Mouse (Mus musculus): Measurements from ENCODE around the gene Sbno1. TPM values are rescaled to one million over a fixed set of nuclear protein-coding genes. Genes with fewer than 3 reads are reported as not detected.

Gene Sbno1
- total and polyA plus RNA-seq, 3 experiments, result 32.4 to 500 (median 38.8) TPM

DNA sequence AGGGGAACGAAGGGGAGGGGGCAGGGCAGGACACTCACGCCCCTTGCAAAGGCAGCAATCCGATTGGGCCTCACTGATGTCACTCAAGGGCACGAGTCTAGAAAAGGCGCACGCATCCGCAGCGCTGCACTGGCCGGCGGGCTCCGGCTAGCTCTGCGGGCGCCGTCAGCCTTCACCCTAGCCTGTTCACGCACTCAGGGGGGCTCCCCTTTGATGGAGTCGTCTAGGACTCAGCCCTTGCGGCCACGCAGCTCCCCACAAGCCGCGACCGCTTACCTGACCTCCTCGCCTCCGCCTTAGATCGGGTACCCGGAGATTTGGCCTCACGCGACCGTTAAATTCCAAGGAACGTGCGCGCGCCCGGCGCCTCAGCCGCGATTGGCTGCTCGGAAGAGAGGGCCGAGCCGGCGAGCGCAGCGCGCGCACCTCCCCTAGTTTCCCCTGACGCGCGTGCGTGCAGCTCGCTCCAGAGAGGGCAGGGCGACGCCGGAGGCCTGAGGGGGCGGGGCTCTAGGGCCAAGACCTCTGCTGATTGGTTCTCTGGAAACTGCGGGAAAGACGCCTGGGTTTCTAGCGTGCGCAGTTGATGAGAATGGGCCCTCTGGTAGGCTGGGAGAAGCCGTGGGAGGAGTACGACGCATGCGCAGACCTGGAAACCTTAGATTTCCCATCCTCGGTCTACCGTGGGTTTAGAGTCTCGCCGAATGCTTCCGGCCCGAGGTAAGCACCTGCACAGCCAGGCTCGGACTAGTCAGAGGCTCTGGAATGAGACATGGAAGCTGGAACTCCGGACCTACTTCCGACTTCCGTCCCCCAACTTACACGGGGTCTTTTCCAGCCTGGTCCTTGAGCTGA lies 98.1 kb downstream of the Sbno1 start, which contains the start of the genes Mphosph9 and 2810006K23Rik (continued):
- TF ChIP-seq SIN3A (IDR thresholded peaks at IDR 0.05; ENCODE audit: low read length) (peak; percentile 63), ZC3H11A (IDR thresholded peaks at IDR 0.05; ENCODE audit: low read depth, low read length) (no peak), MAFK (IDR thresholded peaks at IDR 0.05; ENCODE audit: borderline replicate concordance, low read depth, low read length) (no peak), MAX (IDR thresholded peaks at IDR 0.05; ENCODE audit: low read length) (peak; percentile 68), ZNF384 (IDR thresholded peaks at IDR 0.05; ENCODE audit: low read depth, low read length) (no peak), ZMIZ1 (IDR thresholded peaks at IDR 0.05; ENCODE audit: low read depth, low read length) (peak; percentile 99), CTCF (IDR thresholded peaks at IDR 0.05 in 2 of 3, conservative IDR thresholded peaks at IDR 0.05 in 1 of 3; ENCODE audit: control insufficient read depth in 1 of 3, insufficient read depth in 1 of 3, low read depth in 2 of 3, low read length in 3 of 3, poor library complexity in 1 of 3, severe bottlenecking in 1 of 3) (no peak), SMC3 (IDR thresholded peaks at IDR 0.05; ENCODE audit: low read depth, low read length) (no peak), POLR2AphosphoS5 (IDR thresholded peaks at IDR 0.05; ENCODE audit: borderline replicate concordance, low read depth, low read length) (peak; percentile 87; the same call in 1 of the 2 replicates), MAZ (IDR thresholded peaks at IDR 0.05; ENCODE audit: low read depth, low read length) (0 out of 2 replicates have a peak, but pooled peaks have one; percentile 31), NELFE (IDR thresholded peaks at IDR 0.05; ENCODE audit: low read depth, low read length) (peak; percentile 99)

DNA sequence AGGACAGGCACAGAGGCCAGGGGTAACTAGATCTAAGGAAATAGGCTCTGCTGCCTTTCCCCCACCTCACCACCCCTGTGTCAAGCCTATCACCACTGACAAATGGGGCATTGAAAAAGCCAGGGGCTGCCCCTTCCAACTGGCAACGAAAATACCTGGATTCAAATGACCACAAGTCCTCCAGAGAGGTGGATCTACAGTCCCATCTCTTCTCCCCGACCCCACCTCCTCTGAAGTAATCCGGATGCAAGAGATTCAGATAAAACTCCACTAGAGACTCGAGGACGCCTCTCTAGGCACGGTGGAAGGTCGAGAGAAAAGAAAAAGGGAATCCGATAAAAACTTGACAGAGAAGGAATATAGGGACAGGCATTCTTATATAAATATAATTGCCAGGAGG lies 99.0 kb downstream of the Sbno1 start:
- peaks cover 0 to 17% of the 10 kb centered on the region in 2 experiments; a peak in 3 of 4 replicates for H3K36me3 ChIP-seq (ENCODE audit: control insufficient read depth in 1 of 2, insufficient read depth in 2 of 2, low read length in 2 of 2)
- peak overlapping the region; percentile 57 for H3K27ac ChIP-seq (ENCODE audit: control insufficient read depth, low read depth, low read length)
- peaks cover 13% of the 10 kb centered on the region for H3K79me2 ChIP-seq (ENCODE audit: control insufficient read depth, insufficient read depth, low read length, poor library complexity)
- peak overlapping the region; percentile 62 for H3K9ac ChIP-seq (ENCODE audit: control insufficient read depth, low read depth, low read length, poor library complexity, severe bottlenecking)
- no peaks in the 10 kb centered on the region for H3K9me3 ChIP-seq (replicated peaks; ENCODE audit: insufficient read depth, low read length)
- TF ChIP-seq GATA1 (IDR thresholded peaks at IDR 0.05; ENCODE audit: low read depth, low read length), result 0 out of 2 replicates have a peak, but pooled peaks have one; percentile 2
- TF ChIP-seq EP300 (IDR thresholded peaks at IDR 0.05; ENCODE audit: low read depth in 1 of 2, low read length in 2 of 2), result no peak
- H3K27me3 ChIP-seq (ENCODE audit: control insufficient read depth in 1 of 2, insufficient read depth in 2 of 2, low read length in 2 of 2), result no peaks in the 10 kb centered on the region
- no peak for DNase-seq (ENCODE audit: low read depth, low spot score)
- H3K4me1 ChIP-seq (ENCODE audit: control insufficient read depth in 1 of 2, insufficient read depth in 2 of 2, low read length in 2 of 2), result peaks cover 4 to 9% of the 10 kb centered on the region in 2 experiments
- peak overlapping the region; percentile 84 to 89 for H3K4me3 ChIP-seq (ENCODE audit: control insufficient read depth in 1 of 2, insufficient read depth in 1 of 2, low read depth in 2 of 2, low read length in 2 of 2)

Other genes with a start within 250 kb of the Sbno1 start
- 5.7 and 7.0 TPM in 2 replicates for gene Pitpnm2, start 176.2 kb downstream of the Sbno1 start, total RNA-seq (2012; rRNA removed)
- 10 to 100 TPM in 1 of 2 experiments, not detected in 1; 22.2 TPM for gene Pitpnm2, start 176.2 kb downstream of the Sbno1 start, polyA plus RNA-seq (2012; ENCODE audit: insufficient read depth in 1 of 2, insufficient read length in 2 of 2, low read depth in 1 of 2, low replicate concordance in 2 of 2, missing spikeins in 1 of 2)
- 9.0 and 10.9 TPM in 2 replicates for gene Mphosph9, start 98.0 kb downstream of the Sbno1 start, total RNA-seq (2012; rRNA removed)
- gene Mphosph9, start 98.0 kb downstream of the Sbno1 start, polyA plus RNA-seq (2012; ENCODE audit: insufficient read depth in 1 of 2, insufficient read length in 2 of 2, low read depth in 1 of 2, low replicate concordance in 2 of 2, missing spikeins in 1 of 2), result 10 to 100 TPM; 10.4 to 60.8 TPM
- 6.5 and 7.6 TPM in 2 replicates for gene 2810006K23Rik, start 97.9 kb downstream of the Sbno1 start, total RNA-seq (2012; rRNA removed)
- 10 to 100 TPM in 1 of 2 experiments, not detected in 1; 13.3 TPM for gene 2810006K23Rik, start 97.9 kb downstream of the Sbno1 start, polyA plus RNA-seq (2012; ENCODE audit: insufficient read depth in 1 of 2, insufficient read length in 2 of 2, low read depth in 1 of 2, low replicate concordance in 2 of 2, missing spikeins in 1 of 2)
- 110 and 118 TPM in 2 replicates for gene Cdk2ap1, start 62.9 kb downstream of the Sbno1 start, total RNA-seq (2012; rRNA removed)
- gene Cdk2ap1, start 62.9 kb downstream of the Sbno1 start, polyA plus RNA-seq (2012; ENCODE audit: insufficient read depth in 1 of 2, insufficient read length in 2 of 2, low read depth in 1 of 2, low replicate concordance in 2 of 2, missing spikeins in 1 of 2), result 100 to 1,000 TPM in 1 of 2 experiments, not detected in 1; 430 TPM
- 104 and 110 TPM in 2 replicates for gene Kmt5a, start 13.9 kb upstream of the Sbno1 start, total RNA-seq (2012; rRNA removed)
- 100 to 1,000 TPM in 1 of 2 experiments, 10 to 100 TPM in 1; 88.6 to 243 TPM for gene Kmt5a, start 13.9 kb upstream of the Sbno1 start, polyA plus RNA-seq (2012; ENCODE audit: insufficient read depth in 1 of 2, insufficient read length in 2 of 2, low read depth in 1 of 2, low replicate concordance in 2 of 2, missing spikeins in 1 of 2)
- 12.1 and 13.4 TPM in 2 replicates for gene Rilpl2, start 52.4 kb upstream of the Sbno1 start, total RNA-seq (2012; rRNA removed)
- gene Rilpl2, start 52.4 kb upstream of the Sbno1 start, polyA plus RNA-seq (2012; ENCODE audit: insufficient read depth in 1 of 2, insufficient read length in 2 of 2, low read depth in 1 of 2, low replicate concordance in 2 of 2, missing spikeins in 1 of 2), result 10 to 100 TPM in 1 of 2 experiments, not detected in 1; 14.3 TPM
- gene Snrnp35, start 57.1 kb upstream of the Sbno1 start, total RNA-seq (2012; rRNA removed), result 11.7 and 12.2 TPM in 2 replicates
- gene Snrnp35, start 57.1 kb upstream of the Sbno1 start, polyA plus RNA-seq (2012; ENCODE audit: insufficient read depth in 1 of 2, insufficient read length in 2 of 2, low read depth in 1 of 2, low replicate concordance in 2 of 2, missing spikeins in 1 of 2), result 10 to 100 TPM in 1 of 2 experiments, not detected in 1; 18.3 TPM
- 5.0 and 5.7 TPM in 2 replicates for gene Rilpl1, start 105.4 kb upstream of the Sbno1 start, total RNA-seq (2012; rRNA removed)
- 1 to 10 TPM in 1 of 2 experiments, not detected in 1; 8.6 TPM for gene Rilpl1, start 105.4 kb upstream of the Sbno1 start, polyA plus RNA-seq (2012; ENCODE audit: insufficient read depth in 1 of 2, insufficient read length in 2 of 2, low read depth in 1 of 2, low replicate concordance in 2 of 2, missing spikeins in 1 of 2)
- 245 and 255 TPM in 2 replicates for gene Tmed2, start 114.7 kb upstream of the Sbno1 start, total RNA-seq (2012; rRNA removed)
- gene Tmed2, start 114.7 kb upstream of the Sbno1 start, polyA plus RNA-seq (2012; ENCODE audit: insufficient read depth in 1 of 2, insufficient read length in 2 of 2, low read depth in 1 of 2, low replicate concordance in 2 of 2, missing spikeins in 1 of 2), result 100 to 1,000 TPM in 1 of 2 experiments, not detected in 1; 252 TPM
- gene Ddx55, start 126.9 kb upstream of the Sbno1 start, total RNA-seq (2012; rRNA removed), result 29.1 and 33.8 TPM in 2 replicates
- 10 to 100 TPM in 1 of 2 experiments, not detected in 1; 43.2 TPM for gene Ddx55, start 126.9 kb upstream of the Sbno1 start, polyA plus RNA-seq (2012; ENCODE audit: insufficient read depth in 1 of 2, insufficient read length in 2 of 2, low read depth in 1 of 2, low replicate concordance in 2 of 2, missing spikeins in 1 of 2)
- 96.6 and 119 TPM in 2 replicates for gene Eif2b1, start 153.1 kb upstream of the Sbno1 start, total RNA-seq (2012; rRNA removed)
- gene Eif2b1, start 153.1 kb upstream of the Sbno1 start, polyA plus RNA-seq (2012; ENCODE audit: insufficient read depth in 1 of 2, insufficient read length in 2 of 2, low read depth in 1 of 2, low replicate concordance in 2 of 2, missing spikeins in 1 of 2), result 100 to 1,000 TPM; 126 to 599 TPM
- 88.2 and 116 TPM in 2 replicates for gene Gtf2h3, start 153.1 kb upstream of the Sbno1 start, total RNA-seq (2012; rRNA removed)
- 10 to 100 TPM in 1 of 2 experiments, not detected in 1; 86.1 TPM for gene Gtf2h3, start 153.1 kb upstream of the Sbno1 start, polyA plus RNA-seq (2012; ENCODE audit: insufficient read depth in 1 of 2, insufficient read length in 2 of 2, low read depth in 1 of 2, low replicate concordance in 2 of 2, missing spikeins in 1 of 2)
- 22.3 and 31.0 TPM in 2 replicates for gene Atp6v0a2, start 202.6 kb upstream of the Sbno1 start, total RNA-seq (2012; rRNA removed)
- 10 to 100 TPM in 1 of 2 experiments, not detected in 1; 30.0 TPM for gene Atp6v0a2, start 202.6 kb upstream of the Sbno1 start, polyA plus RNA-seq (2012; ENCODE audit: insufficient read depth in 1 of 2, insufficient read length in 2 of 2, low read depth in 1 of 2, low replicate concordance in 2 of 2, missing spikeins in 1 of 2)

Data from MEL (cell line).